Mouse (Mus musculus) thymus, adult 2 months (tissue): ENCODE data around the gene Zfp746.

Source experiments
- CTCF ChIP-seq: fragments of 200-500 bp; IDR thresholded peaks from 2 replicates; pipeline ENCODE4 v1.5.1; 2012; ENCODE audit warnings: mild to moderate bottlenecking, control low read depth, low read length, moderate library complexity, borderline replicate concordance; ENCODE audit not compliant: control insufficient read depth, poor library complexity, insufficient read depth; ENCODE audit errors: extremely low read depth
- POLR2A ChIP-seq: fragments of 200-500 bp; IDR thresholded peaks from 2 replicates; pipeline ENCODE4 v1.6.1; 2012; ENCODE audit warnings: mild to moderate bottlenecking, low read length, control low read depth, moderate library complexity; ENCODE audit not compliant: control insufficient read depth, poor library complexity, insufficient read depth; ENCODE audit errors: extremely low read depth

GRCm38 (mm10) chr6:48049273-48050065 is 36.9 kb downstream of the Zfp746 start:
- TF ChIP-seq CTCF (no peak), POLR2A (no peak)
